Mouse (Mus musculus) urinary bladder, postnatal 0 days (tissue): ENCODE measurements around the gene Rassf9. TPM values are rescaled to one million over a fixed set of nuclear protein-coding genes. Genes with fewer than 3 reads are reported as not detected.

Experiments used
- polyA plus RNA-seq: library from polyadenylated mRNA; unstranded; fragments of >200 nt; fragmentation: Nextera tagmentation; extraction: Ambion mirVana; gene quantifications from 2 replicates; pipeline ENCODE4 v1.2.1, GENCODE M21; 2015

The Rassf9 gene
- polyA plus RNA-seq = 1.3 and 2.3 TPM in 2 replicates

DNA sequence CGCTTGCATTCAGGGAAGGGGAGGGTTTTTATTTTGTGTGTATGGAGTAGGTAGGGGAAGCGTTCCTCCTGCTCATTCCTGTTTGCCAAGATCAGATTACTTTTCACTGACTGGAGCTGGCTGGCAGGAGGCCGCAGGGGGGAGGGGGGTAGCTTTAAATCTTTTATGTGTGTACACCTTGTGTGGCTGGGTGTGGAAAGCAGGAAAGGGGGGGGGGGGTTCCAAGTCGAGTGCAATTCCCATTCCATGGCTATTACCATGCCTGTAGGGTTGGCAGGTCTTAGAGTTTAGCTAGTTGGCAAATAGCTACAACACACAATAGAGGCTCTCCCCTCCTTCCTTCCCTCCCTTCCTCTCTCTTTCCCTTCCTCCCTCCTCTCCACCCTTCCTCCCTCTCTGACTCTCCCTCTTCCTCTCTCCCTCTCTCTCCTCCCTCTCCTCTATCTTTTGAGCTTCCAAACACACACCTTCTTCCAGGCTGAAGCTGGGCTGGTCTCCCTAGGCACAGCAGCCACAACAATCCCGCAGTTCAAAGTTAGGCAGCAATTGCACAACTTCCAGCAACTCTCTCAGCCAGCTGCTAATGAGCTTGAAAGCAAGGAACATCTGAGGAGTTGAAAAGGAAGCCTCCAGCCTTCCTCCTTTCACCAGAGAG is at the start of gene Rassf9:
Gene Rassf9, plus strand, starts transcription at position 416 of the 655 bp plus-strand sequence.

DNA sequence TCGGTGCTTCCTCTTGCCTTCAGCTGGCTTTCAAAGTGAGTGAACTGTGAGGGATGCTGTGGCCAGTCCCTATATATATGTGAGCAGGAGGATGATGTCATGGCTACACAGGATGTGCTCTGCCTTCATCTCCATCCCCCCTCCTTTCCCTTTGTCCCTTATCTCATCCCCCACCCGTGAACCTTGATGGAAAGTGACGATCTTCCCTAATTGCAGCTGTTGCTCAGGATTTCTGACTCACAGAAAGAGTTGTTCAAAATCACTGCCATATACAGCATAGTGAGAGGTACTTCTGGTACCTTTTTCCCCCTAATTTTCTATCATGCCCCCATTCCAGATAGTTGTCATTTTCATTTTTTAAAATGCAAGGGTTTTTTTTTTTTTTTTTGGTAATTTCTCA is 21.6 kb upstream of the Rassf9 start, which contains the start of gene Nts:
Gene Nts, minus strand, starts transcription at position 101 of the 400 bp plus-strand sequence.

Other genes starting within 250 kb of the Rassf9 start
- gene Nts, start 21.7 kb upstream of the Rassf9 start, polyA plus RNA-seq = 1.0 and 2.0 TPM in 2 replicates